Comparison of ENCODE assay signal across 8 mouse cellular contexts in the genomic region with DNA sequence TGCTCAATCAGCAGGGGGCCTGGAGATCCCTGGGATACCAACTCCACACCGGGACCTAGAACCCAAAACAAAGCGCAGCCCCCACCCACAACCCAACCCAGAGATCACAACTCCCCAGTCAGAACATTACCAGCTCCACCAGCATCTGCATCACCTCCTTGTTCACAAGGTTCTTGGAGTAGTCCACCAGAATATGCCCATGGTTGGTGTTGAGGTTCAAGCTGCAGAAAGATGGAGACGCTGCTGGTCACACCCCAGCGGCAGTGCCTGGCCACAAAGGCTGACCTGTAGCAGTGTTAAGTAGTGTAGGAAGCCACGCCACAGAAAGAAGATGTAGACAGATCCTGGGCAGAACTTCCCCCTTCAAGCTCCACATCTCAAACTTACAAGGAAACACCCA. TPM values are rescaled to one million over a fixed set of nuclear protein-coding genes. Genes with fewer than 3 reads are reported as not detected.
DNase-seq lines count a peak whose midpoint lies in the region; ATAC-seq and TF ChIP-seq lines count a peak whose summit lies in the region.

No protein-coding gene starts in this region.

- no peaks in the 10 kb centered on the region for H3K27me3 ChIP-seq in kidney, embryonic 14.5 days (ENCODE audit: control insufficient read depth, insufficient read depth, low read length)
- H3K27me3 ChIP-seq in hindbrain, embryonic 15.5 days: no peaks in the 10 kb centered on the region
- H3K27me3 ChIP-seq in midbrain, embryonic 14.5 days (ENCODE audit: control insufficient read depth, insufficient read depth, low read length): no peaks in the 10 kb centered on the region

- H3K36me3 ChIP-seq in kidney, embryonic 14.5 days (ENCODE audit: control insufficient read depth, insufficient read depth, low read length): peaks cover 41% of the 10 kb centered on the region
- H3K36me3 ChIP-seq in hindbrain, embryonic 15.5 days: peaks cover 12% of the 10 kb centered on the region
- peaks cover 16% of the 10 kb centered on the region; the same call in 1 of the 2 replicates for H3K36me3 ChIP-seq in midbrain, embryonic 14.5 days (ENCODE audit: control insufficient read depth, insufficient read depth, low read length)

- WGBS in kidney, embryonic 14.5 days: 15% methylated on average over 4 of the region's 5 CpGs
- WGBS in hindbrain, embryonic 15.5 days: 9% methylated on average over 5 of the region's 5 CpGs
- 14% methylated on average over 5 of the region's 5 CpGs for WGBS in midbrain, embryonic 14.5 days

- no peak overlapping the region for H3K27ac ChIP-seq in kidney, embryonic 14.5 days (ENCODE audit: low read depth, low read length)
- H3K27ac ChIP-seq in cortical plate, adult 2 months (ENCODE audit: insufficient read depth, low read length): 0 out of 2 replicates have a peak overlapping the region, but pooled peaks have one; percentile 78
- H3K27ac ChIP-seq in hindbrain, embryonic 15.5 days (replicated peaks): peak overlapping the region; percentile 83; the same call in 1 of the 2 replicates
- no peak overlapping the region for H3K27ac ChIP-seq in midbrain, embryonic 14.5 days (replicated peaks; ENCODE audit: low read depth, low read length)

- H3K9ac ChIP-seq in kidney, embryonic 14.5 days (ENCODE audit: low read depth, low read length): peak overlapping the region; percentile 78
- peak overlapping the region; percentile 64 for H3K9ac ChIP-seq in hindbrain, embryonic 15.5 days
- peak overlapping the region; percentile 69 for H3K9ac ChIP-seq in midbrain, embryonic 14.5 days (replicated peaks; ENCODE audit: low read length)

- H3K4me2 ChIP-seq in kidney, embryonic 14.5 days (replicated peaks; ENCODE audit: low read depth, low read length): peak overlapping the region; percentile 58
- peak overlapping the region; percentile 72 for H3K4me2 ChIP-seq in hindbrain, embryonic 15.5 days
- H3K4me2 ChIP-seq in midbrain, embryonic 14.5 days (ENCODE audit: low read length): peak overlapping the region; percentile 86

- peak overlapping the region; percentile 64 for H3K4me3 ChIP-seq in kidney, embryonic 14.5 days (ENCODE audit: low read length)
- peak overlapping the region; percentile 73 for H3K4me3 ChIP-seq in cortical plate, adult 2 months (ENCODE audit: insufficient read depth, low read length)
- H3K4me3 ChIP-seq in hindbrain, embryonic 15.5 days: peak overlapping the region; percentile 73
- peak overlapping the region; percentile 65 for H3K4me3 ChIP-seq in midbrain, embryonic 14.5 days (replicated peaks; ENCODE audit: low read depth, low read length)

- no peak for TF ChIP-seq CTCF in cortical plate, adult 2 months (IDR thresholded peaks at IDR 0.05; ENCODE audit: extremely low read depth, insufficient read depth, low read length)

- H3K9me3 ChIP-seq in kidney, embryonic 14.5 days (ENCODE audit: control insufficient read depth, low read length): no peaks in the 10 kb centered on the region
- H3K9me3 ChIP-seq in hindbrain, embryonic 15.5 days: no peaks in the 10 kb centered on the region
- H3K9me3 ChIP-seq in midbrain, embryonic 14.5 days (ENCODE audit: control insufficient read depth, low read length): no peaks in the 10 kb centered on the region

- TF ChIP-seq POLR2A in cortical plate, adult 2 months (IDR thresholded peaks at IDR 0.05; ENCODE audit: extremely low read depth, insufficient read depth, low read length): no peak

- DNase-seq in kidney, adult 9 months: no peak
- no peak for DNase-seq in midbrain, embryonic 14.5 days
- DNase-seq in urinary bladder, adult 18-20 months (ENCODE audit: low spot score in 2 of 2): no peak
- no peak for DNase-seq in lung, postnatal 25 days (ENCODE audit: low spot score)

- peaks cover 9% of the 10 kb centered on the region; the same call in 1 of the 2 replicates for H3K4me1 ChIP-seq in kidney, embryonic 14.5 days (ENCODE audit: control insufficient read depth, insufficient read depth, low read length)
- H3K4me1 ChIP-seq in cortical plate, adult 2 months (ENCODE audit: control insufficient read depth, insufficient read depth, low read length): peaks cover 18% of the 10 kb centered on the region
- peaks cover 41% of the 10 kb centered on the region for H3K4me1 ChIP-seq in hindbrain, embryonic 15.5 days (replicated peaks)
- peaks cover 12% of the 10 kb centered on the region; the same call in 1 of the 2 replicates for H3K4me1 ChIP-seq in midbrain, embryonic 14.5 days (ENCODE audit: control insufficient read depth, insufficient read depth, low read length)

- no peak for ATAC-seq in kidney, embryonic 14.5 days (ENCODE audit: low FRiP score, low TSS enrichment)
- ATAC-seq in hindbrain, embryonic 15.5 days (ENCODE audit: low FRiP score, low read depth): no peak
- ATAC-seq in midbrain, embryonic 14.5 days (ENCODE audit: low FRiP score, low TSS enrichment): no peak
- ATAC-seq in frontal cortex, adult (ENCODE audit: low TSS enrichment): no peak

RNA-seq across cellular contexts. Expression of a gene that starts 1.0 kb away (rescaled TPM):
- 229 and 366 TPM in 2 replicates for polyA plus RNA-seq in kidney, embryonic 14.5 days (2014; fragmentation: Nextera tagmentation; extraction: Ambion mirVana)
- polyA plus RNA-seq in cortical plate, adult 2 months (2012; rRNA removed): 708 and 714 TPM in 2 replicates
- polyA plus RNA-seq in hindbrain, embryonic 15.5 days (2015; fragmentation: Nextera tagmentation; extraction: Ambion mirVana): 300 and 313 TPM in 2 replicates
- polyA plus RNA-seq in midbrain, embryonic 14.5 days (2014; fragmentation: Nextera tagmentation; extraction: Ambion mirVana): 192 and 216 TPM in 2 replicates

RNA-seq across cellular contexts. Expression of a gene that starts 21.7 kb away (rescaled TPM):
- 0.69 TPM in 1 of 2 replicates, not detected in the other for polyA plus RNA-seq in kidney, embryonic 14.5 days (2014; fragmentation: Nextera tagmentation; extraction: Ambion mirVana)
- polyA plus RNA-seq in cortical plate, adult 2 months (2012; rRNA removed): not detected in 2 replicates
- not detected in 2 replicates for polyA plus RNA-seq in hindbrain, embryonic 15.5 days (2015; fragmentation: Nextera tagmentation; extraction: Ambion mirVana)
- polyA plus RNA-seq in midbrain, embryonic 14.5 days (2014; fragmentation: Nextera tagmentation; extraction: Ambion mirVana): 0.84 TPM in 1 of 2 replicates, not detected in the other

RNA-seq across cellular contexts. Expression of a gene that starts 32.7 kb away (rescaled TPM):
- 65.9 and 68.7 TPM in 2 replicates for polyA plus RNA-seq in kidney, embryonic 14.5 days (2014; fragmentation: Nextera tagmentation; extraction: Ambion mirVana)
- 28.3 and 30.5 TPM in 2 replicates for polyA plus RNA-seq in cortical plate, adult 2 months (2012; rRNA removed)
- 71.8 and 82.6 TPM in 2 replicates for polyA plus RNA-seq in hindbrain, embryonic 15.5 days (2015; fragmentation: Nextera tagmentation; extraction: Ambion mirVana)
- 67.7 and 77.4 TPM in 2 replicates for polyA plus RNA-seq in midbrain, embryonic 14.5 days (2014; fragmentation: Nextera tagmentation; extraction: Ambion mirVana)

RNA-seq across cellular contexts. Expression of a gene that starts 59.8 kb away (rescaled TPM):
- polyA plus RNA-seq in kidney, embryonic 14.5 days (2014; fragmentation: Nextera tagmentation; extraction: Ambion mirVana): 166 and 240 TPM in 2 replicates
- 97.3 and 99.8 TPM in 2 replicates for polyA plus RNA-seq in cortical plate, adult 2 months (2012; rRNA removed)
- polyA plus RNA-seq in hindbrain, embryonic 15.5 days (2015; fragmentation: Nextera tagmentation; extraction: Ambion mirVana): 156 and 162 TPM in 2 replicates
- 159 and 203 TPM in 2 replicates for polyA plus RNA-seq in midbrain, embryonic 14.5 days (2014; fragmentation: Nextera tagmentation; extraction: Ambion mirVana)

Comparison
In these comparisons a context has a peak if more than half of its experiments do, and no peak if none do; other contexts are left out.
1. H3K27ac ChIP-seq: peak in cortical plate, adult 2 months (single experiment) and hindbrain, embryonic 15.5 days (single experiment); none in kidney, embryonic 14.5 days (single experiment) and midbrain, embryonic 14.5 days (single experiment).
2. Peak in every context shown above with its lines, with median percentiles within 50 percentile points of each other: H3K4me2 ChIP-seq, H3K4me3 ChIP-seq and H3K9ac ChIP-seq.